Mouse (Mus musculus) left cerebral cortex, postnatal 25 days (tissue): ENCODE measurements around the gene Sncg. TPM values are rescaled to one million over a fixed set of nuclear protein-coding genes. Genes with fewer than 3 reads are reported as not detected.
A peak's percentile ranks its signal among the peaks of the same experiment; 100 is the strongest.
"Not testable (repeated sequence)": the region's sequence is repeated elsewhere in the genome, so short reads cannot be mapped to it uniquely, and the experiment has no call there.

Source experiments
- DNase-seq, 2 experiments: peaks; one replicate each; pipeline ENCODE4 v3.0.0; 2022; ENCODE audit warnings: low spot score in 2 of 2, mixed read lengths in 1 of 2
- intact Hi-C: fragments of 180-260 bp; cut with DNase I; formaldehyde crosslinking; loops from one replicate; pipeline ENCODE4 v1.15.1; 2025
- total RNA-seq, 2 experiments: library from RNA; stranded (reverse); gene quantifications; 2 replicates each; pipeline ENCODE4 v1.2.3; 2021

Gene Sncg
- total RNA-seq, 2 experiments from 2014 or later, result 2.4 to 4.4 TPM

DNA sequence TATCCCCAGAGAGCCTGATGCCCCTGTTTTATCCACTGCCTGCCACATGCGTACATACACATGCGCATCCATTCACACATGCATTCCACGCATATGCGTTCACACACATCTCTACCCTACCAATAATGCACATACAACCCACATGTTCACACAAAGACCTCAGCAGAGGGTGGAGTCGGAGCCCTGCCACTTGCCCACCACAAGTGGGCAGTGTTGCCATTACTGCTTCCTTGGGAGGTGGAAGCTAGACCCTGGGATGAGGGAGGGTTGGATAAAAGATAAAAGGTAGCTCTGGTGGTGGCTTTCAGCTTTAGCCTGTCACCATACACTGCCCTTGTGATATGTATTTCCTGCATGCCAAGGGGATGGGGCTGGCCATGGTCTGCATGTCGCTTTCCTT, 1.9 kb downstream of the Sncg start:
- peak; percentile 39 to 48 for DNase-seq
- intact Hi-C loops, result loop anchor here (1.0 to 5.0 kb wide), 3 partner anchors 28 to 199 kb away; no protein-coding TSS in a partner anchor

DNA sequence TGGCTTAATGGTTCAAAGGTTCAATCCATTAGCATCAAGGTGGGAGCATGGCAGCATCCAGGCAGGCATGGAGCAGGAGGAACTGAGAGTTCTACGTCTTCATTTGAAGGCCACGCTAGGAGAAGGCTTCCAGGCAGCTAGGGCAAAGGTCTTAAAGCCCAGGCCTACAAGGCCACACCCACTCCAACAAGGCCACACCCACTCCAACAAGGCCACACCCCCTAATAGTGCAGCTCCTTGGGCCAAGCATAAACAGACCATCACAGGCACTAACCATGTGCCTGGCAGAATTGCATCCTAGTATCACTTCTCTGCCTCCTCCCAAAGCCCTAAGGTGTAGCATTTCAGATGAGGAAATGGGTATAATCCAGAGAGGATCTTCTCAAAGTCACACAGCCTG, 2.8 kb downstream of the Sncg start:
- DNase-seq, result no peak
- intact Hi-C loops, result loop anchor here (1.0 to 5.0 kb wide), 3 partner anchors 29 to 200 kb away; no protein-coding TSS in a partner anchor

- intact Hi-C loops, result loop anchor here (5.0 kb wide), 1 partner anchor 181 kb away; no protein-coding TSS in a partner anchor
- DNase-seq, result no peak
Observed at GRCm38 (mm10) chr14:34370921-34371320, 3.7 kb downstream of the Sncg start.

- no peak for DNase-seq
- intact Hi-C loops, result loop anchor here (5.0 kb wide), 1 partner anchor 182 kb away; no protein-coding TSS in a partner anchor
Observed at GRCm38 (mm10) chr14:34370203-34370602, 4.4 kb downstream of the Sncg start.

- intact Hi-C loops, result no loop called here
Observed at GRCm38 (mm10) chr14:34365147-34365507, 9.5 kb downstream of the Sncg start.

DNA sequence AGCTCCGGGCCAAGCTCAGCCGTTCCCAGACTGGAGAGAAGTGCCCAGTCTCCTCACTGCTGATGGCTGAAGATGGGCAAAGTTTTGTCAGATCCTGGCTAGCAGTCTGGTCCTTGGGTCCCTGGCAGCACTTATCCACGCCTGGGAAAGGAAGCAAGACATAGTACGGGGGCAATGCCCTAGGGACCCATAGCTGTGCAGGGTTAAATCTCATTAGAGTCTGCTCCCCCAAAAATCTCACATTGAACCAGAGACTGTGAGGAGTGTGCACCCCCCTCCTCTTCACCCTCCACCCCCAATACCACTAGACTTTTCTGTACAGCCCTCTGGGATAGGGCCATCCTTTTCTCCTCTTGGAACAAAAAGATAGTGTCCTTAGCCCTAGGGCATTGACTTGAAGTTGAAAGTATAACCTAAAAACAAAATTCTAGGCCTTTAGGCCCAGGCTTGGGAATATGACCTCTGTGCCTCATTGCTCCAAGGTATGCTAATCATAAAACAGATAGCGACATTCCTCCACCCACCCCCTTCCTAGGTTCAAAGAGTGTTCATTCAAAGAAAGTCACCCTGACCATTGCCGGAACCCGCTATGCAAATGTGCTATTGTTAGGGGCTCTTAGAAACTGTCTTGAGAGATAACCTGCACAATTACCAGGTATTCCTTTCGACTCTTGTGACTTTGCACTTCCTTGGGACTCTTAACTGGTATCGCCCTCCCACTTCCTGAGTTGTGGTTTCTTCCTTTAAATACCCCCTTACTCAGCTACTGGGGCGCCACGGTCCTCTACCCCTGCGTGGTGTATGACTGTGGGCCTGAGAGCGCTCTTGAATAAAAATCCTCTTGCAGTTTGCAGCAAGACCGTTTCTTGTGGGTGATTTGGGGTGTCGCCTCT, 10.1 kb downstream of the Sncg start:
- intact Hi-C loops, DNase-seq: not testable (repeated sequence)

More at GRCm38 (mm10) chr14:34365147-34365507, 9.5 kb downstream of the Sncg start:
- DNase-seq, result no peak

GRCm38 (mm10) chr14:34363490-34364253, 10.9 kb downstream of the Sncg start:
- peak; percentile 32 to 63 for DNase-seq
- intact Hi-C loops, result loop anchor here (1.0 to 2.0 kb wide), 3 partner anchors 53 to 283 kb away; partner anchors contain the start of genes Glud1 and Shld2

- intact Hi-C loops, result loop anchor here (1.0 to 2.0 kb wide), 3 partner anchors 53 to 282 kb away; partner anchors contain the start of genes Glud1 and Shld2
- DNase-seq, result peak; percentile 59 to 70
Observed at GRCm38 (mm10) chr14:34362726-34363445, 11.7 kb downstream of the Sncg start.

GRCm38 (mm10) chr14:34362135-34362534, 12.5 kb downstream of the Sncg start:
- no peak for DNase-seq
- intact Hi-C loops, result loop anchor here (2.0 kb wide), 1 partner anchor 281 kb away; no protein-coding TSS in a partner anchor

- no peak for DNase-seq
- intact Hi-C loops, result no loop called here
Observed at GRCm38 (mm10) chr14:34360251-34360650, 14.3 kb downstream of the Sncg start.

DNA sequence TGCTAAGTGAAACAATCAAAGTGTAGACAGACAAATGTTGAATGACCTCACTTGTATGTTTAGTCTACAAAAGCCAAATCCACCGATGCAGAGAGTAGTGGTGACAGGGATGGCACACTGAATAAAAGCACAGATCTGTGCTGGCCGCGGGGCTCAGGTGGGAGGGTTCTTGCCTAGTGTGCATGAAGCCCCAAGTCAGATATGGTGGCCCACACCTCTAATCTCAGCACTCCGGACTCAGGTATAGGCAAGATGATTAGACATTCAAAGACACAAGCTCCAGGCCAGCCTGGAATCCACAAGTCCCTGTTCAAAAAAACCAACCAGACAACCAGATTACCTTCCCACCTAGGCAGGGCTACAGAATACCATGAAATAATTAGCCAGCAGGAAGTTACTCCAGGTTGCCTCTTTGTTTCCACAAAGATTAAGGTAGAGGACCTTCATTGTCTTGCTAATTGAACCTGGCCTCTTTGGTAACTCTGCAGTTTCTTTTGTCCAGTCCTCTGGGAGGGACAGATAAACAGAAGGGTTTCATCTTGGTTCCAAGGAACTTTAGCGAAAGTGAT, 14.8 kb downstream of the Sncg start:
- DNase-seq, result no peak
- intact Hi-C loops, result no loop called here

DNA sequence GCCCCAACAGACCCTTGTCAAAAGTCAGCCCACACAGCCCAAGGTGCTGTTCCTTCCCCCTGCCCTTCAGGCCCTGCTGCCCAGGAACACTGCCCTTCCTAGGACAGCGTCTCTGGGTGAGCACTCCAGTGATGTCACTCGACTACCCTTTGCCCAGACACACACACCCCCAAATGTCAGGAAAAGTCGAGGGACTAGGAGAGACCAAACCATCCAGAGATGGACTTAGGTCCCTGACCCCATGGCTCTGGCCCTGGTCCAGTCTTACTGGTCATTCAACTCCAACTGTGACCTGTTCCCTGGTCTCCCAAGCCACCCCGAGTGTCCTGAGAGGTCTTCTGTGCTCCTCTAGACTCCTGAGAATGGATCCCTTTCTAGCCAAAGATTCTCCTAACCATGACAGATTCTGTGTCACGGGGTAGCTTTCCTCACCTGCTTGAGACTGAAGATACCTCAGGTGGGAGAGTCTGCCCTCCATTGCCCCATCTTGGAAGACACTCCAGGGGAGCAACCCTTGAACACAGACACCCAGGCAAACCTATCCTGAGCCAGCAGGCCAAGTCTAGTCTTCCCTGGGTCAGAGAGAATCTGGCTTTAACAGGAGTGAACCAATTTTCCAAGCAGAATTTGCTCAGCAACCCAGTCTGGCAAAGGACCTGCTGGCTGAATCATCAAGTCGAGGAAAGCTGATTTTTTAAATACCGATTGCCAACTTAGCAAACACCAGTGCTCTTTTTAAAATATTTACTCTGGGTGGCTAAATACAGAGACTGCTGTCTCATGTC, 16.7 kb downstream of the Sncg start:
- intact Hi-C loops, result no loop called here
- DNase-seq, result peak in 1 of 2 experiments; percentile 50

GRCm38 (mm10) chr14:34355301-34355700, 19.3 kb downstream of the Sncg start, which contains the start of gene Fam25c:
Fam25c (minus strand) TSS chr14:34355433.
- no peak for DNase-seq
- intact Hi-C loops, result no loop called here

DNA sequence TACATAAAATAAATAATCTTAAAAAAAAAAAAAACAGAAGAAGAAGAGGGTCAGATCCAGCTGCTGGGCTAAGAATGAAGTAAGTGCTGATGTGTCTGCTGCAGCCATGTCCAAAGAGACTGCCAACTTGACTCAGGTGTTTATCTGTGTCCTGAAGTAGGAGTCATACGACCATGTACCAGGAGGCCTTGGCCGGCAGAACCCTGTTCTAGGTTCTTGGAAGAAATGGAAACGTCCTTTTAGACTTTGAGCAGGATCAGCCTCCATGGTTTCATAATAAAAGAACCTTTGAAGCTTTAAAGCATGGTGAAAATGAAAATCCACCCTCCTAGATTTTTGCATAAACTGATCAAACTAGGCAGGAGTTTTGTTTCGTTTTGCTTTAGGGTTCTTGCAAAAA, 20.1 kb downstream of the Sncg start:
- no peak for DNase-seq
- intact Hi-C loops, result no loop called here

DNA sequence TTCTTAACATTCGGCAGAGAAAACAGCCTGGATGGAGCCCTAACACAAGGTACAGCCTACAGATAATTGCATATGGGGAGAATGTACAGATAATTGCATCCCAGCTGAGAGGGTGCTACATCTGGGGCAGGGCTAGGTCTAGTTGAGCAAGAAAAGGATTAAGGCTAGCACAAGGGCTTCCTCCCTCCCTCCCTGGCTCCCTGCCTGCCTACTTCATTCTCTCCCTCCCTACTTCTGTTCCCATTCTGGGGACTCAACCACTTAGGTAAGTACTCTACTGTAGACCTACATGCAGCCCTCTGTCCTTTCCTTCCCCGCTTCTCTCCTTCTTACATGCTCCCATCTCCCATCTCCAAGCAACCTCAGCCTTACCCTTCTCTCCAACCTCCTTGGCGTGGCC, 21.3 kb downstream of the Sncg start:
- no peak for DNase-seq
- intact Hi-C loops, result no loop called here

GRCm38 (mm10) chr14:34352523-34352922, 22.1 kb downstream of the Sncg start:
- intact Hi-C loops, result no loop called here
- no peak for DNase-seq

DNA sequence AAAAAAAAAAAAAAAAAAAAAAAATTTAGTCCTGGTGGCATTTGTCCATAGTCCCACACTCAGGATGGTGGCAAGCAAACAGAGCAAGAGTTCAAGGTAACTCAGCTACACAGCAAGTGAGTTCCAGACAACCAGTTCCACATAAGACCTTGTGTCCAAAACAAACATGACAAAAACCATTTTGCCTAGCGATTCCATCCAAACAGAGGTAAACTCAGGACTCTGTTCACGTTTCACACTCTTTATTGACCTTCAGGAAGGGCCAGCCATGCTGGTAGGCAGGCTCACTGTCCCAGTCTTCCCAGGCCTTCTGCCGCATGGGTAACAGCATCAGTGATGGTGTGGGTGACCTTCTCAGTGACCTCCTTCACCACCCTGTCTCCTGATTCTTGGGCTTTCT, 22.9 kb downstream of the Sncg start:
- DNase-seq, result no peak
- intact Hi-C loops, result no loop called here

DNA sequence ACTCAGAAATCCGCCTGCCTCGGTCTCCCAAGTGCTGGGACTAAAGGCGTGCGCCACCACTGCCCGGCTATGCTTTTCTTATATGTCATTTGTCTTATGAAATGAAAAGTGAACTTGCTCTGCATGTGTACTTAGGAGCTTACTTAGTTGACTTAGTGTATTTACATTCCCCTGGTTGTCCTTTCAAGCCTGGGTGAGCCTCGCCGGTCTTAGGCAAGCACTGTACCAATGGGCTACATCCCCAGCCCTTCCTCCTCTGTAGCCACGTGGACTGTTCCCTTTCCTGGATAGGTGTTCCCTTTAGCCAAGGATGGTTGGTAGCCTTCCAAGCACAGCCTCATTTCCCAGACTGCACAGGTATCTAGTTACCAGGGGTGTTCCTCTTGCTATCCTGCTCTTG, 25.6 kb downstream of the Sncg start:
- no peak for DNase-seq
- intact Hi-C loops, result no loop called here
